Mouse (Mus musculus) MEL (cell line): ENCODE data around the gene Riok2. TPM values are rescaled to one million over a fixed set of nuclear protein-coding genes. Genes with fewer than 3 reads are reported as not detected.

Experiments used
- DNase-seq: peaks from one replicate; pipeline ENCODE4 v3.0.0; 2011; ENCODE audit warnings: low read depth, low spot score
- H3K27ac ChIP-seq: 2 replicates; pipeline ENCODE4 v1.5.1; 2012; ENCODE audit warnings: low read depth, mild to moderate bottlenecking, control low read depth, low read length, moderate library complexity; ENCODE audit not compliant: control insufficient read depth
- H3K27me3 ChIP-seq, 2 experiments: fragments of 150-350 bp in 1 of 2; sonication (generic) in 1 of 2; 2 replicates each; pipeline ENCODE4 v1.6.1; 2012; ENCODE audit warnings: low read length in 2 of 2, mild to moderate bottlenecking in 2 of 2, improper control_type of control experiment in 1 of 2, moderate library complexity in 1 of 2; ENCODE audit not compliant: insufficient read depth in 2 of 2, control insufficient read depth in 1 of 2
- H3K36me3 ChIP-seq, 2 experiments: 2 replicates each; pipeline ENCODE4 v1.6.1; 2012 to 2014; ENCODE audit warnings: low read length in 2 of 2, improper control_type of control experiment in 1 of 2, inconsistent platforms in 1 of 2, mild to moderate bottlenecking in 1 of 2; ENCODE audit not compliant: insufficient read depth in 2 of 2, control insufficient read depth in 1 of 2
- H3K4me1 ChIP-seq, 2 experiments: fragments of 150-350 bp in 1 of 2; sonication (generic) in 1 of 2; 2 replicates each; pipeline ENCODE4 v1.6.1; 2012; ENCODE audit warnings: low read length in 2 of 2, improper control_type of control experiment in 1 of 2, mild to moderate bottlenecking in 1 of 2; ENCODE audit not compliant: insufficient read depth in 2 of 2, control insufficient read depth in 1 of 2
- H3K4me3 ChIP-seq, 2 experiments: fragments of 150-350 bp in 1 of 2; sonication (generic) in 1 of 2; 2 replicates each; pipeline ENCODE4 v1.5.1; 2012; ENCODE audit warnings: low read depth in 2 of 2, low read length in 2 of 2, mild to moderate bottlenecking in 2 of 2, moderate library complexity in 2 of 2, control low read depth in 1 of 2, improper control_type of control experiment in 1 of 2; ENCODE audit not compliant: control insufficient read depth in 1 of 2, insufficient read depth in 1 of 2
- H3K79me2 ChIP-seq: 2 replicates; pipeline ENCODE4 v1.6.1; 2012; ENCODE audit warnings: mild to moderate bottlenecking, low read length, moderate library complexity; ENCODE audit not compliant: control insufficient read depth, poor library complexity, insufficient read depth
- H3K9ac ChIP-seq: 2 replicates; pipeline ENCODE4 v1.6.1; 2012; ENCODE audit warnings: low read depth, mild to moderate bottlenecking, control low read depth, low read length, moderate library complexity; ENCODE audit not compliant: control insufficient read depth, poor library complexity, severe bottlenecking
- H3K9me3 ChIP-seq: fragments of 150-350 bp; sonication (generic); replicated peaks from 2 replicates; pipeline ENCODE4 v1.6.1; 2012; ENCODE audit warnings: mild to moderate bottlenecking, low read length, improper control_type of control experiment, moderate library complexity; ENCODE audit not compliant: insufficient read depth
- CTCF ChIP-seq, 3 experiments: IDR thresholded peaks in 2 of 3; conservative IDR thresholded peaks in 1 of 3; 2 replicates each; pipeline ENCODE4 v1.5.1; 2011 to 2012; ENCODE audit warnings: low read length in 3 of 3, low read depth in 2 of 3, mild to moderate bottlenecking in 2 of 3, improper control_type of control experiment in 1 of 3, inconsistent platforms in 1 of 3, mixed read lengths in 1 of 3, moderate library complexity in 1 of 3; ENCODE audit not compliant: control insufficient read depth in 1 of 3, insufficient read depth in 1 of 3, poor library complexity in 1 of 3, severe bottlenecking in 1 of 3
- ETS1 ChIP-seq: IDR thresholded peaks from 2 replicates; pipeline ENCODE4 v1.6.1; 2012; ENCODE audit warnings: low read depth, mild to moderate bottlenecking, inconsistent platforms, low read length, improper control_type of control experiment, moderate library complexity
- GABPA ChIP-seq: IDR thresholded peaks from 2 replicates; pipeline ENCODE4 v1.6.1; 2012; ENCODE audit warnings: low read depth, mild to moderate bottlenecking, inconsistent platforms, low read length, improper control_type of control experiment, moderate library complexity
- GATA1 ChIP-seq: IDR thresholded peaks from 2 replicates; pipeline ENCODE4 v1.6.1; 2011; ENCODE audit warnings: low read depth, low read length, improper control_type of control experiment
- JUND ChIP-seq: IDR thresholded peaks from 2 replicates; pipeline ENCODE4 v1.6.1; 2011; ENCODE audit warnings: low read depth, mild to moderate bottlenecking, improper control_type of control experiment, low read length
- KAT2A ChIP-seq: conservative IDR thresholded peaks from 2 replicates; pipeline ENCODE4 v1.6.1; 2012; ENCODE audit warnings: low read depth, low read length, improper control_type of control experiment, inconsistent platforms
- MAFK ChIP-seq: IDR thresholded peaks from 2 replicates; pipeline ENCODE4 v1.6.1; 2011; ENCODE audit warnings: low read depth, mild to moderate bottlenecking, low read length, improper control_type of control experiment, borderline replicate concordance
- MAX ChIP-seq: IDR thresholded peaks from 2 replicates; pipeline ENCODE4 v1.6.1; 2011; ENCODE audit warnings: low read length, improper control_type of control experiment
- MAZ ChIP-seq: IDR thresholded peaks from 2 replicates; pipeline ENCODE4 v1.6.1; 2012; ENCODE audit warnings: low read depth, mild to moderate bottlenecking, inconsistent platforms, low read length, improper control_type of control experiment
- MXI1 ChIP-seq: IDR thresholded peaks from 2 replicates; pipeline ENCODE4 v1.6.1; 2011; ENCODE audit warnings: mild to moderate bottlenecking, low read depth, low read length, improper control_type of control experiment
- POLR2AphosphoS2 ChIP-seq: IDR thresholded peaks from 2 replicates; pipeline ENCODE4 v1.6.1; 2011; ENCODE audit warnings: low read length, improper control_type of control experiment
- POLR2AphosphoS5 ChIP-seq: IDR thresholded peaks from 2 replicates; pipeline ENCODE4 v1.6.1; 2012; ENCODE audit warnings: low read depth, borderline replicate concordance, mild to moderate bottlenecking, inconsistent platforms, low read length, moderate library complexity, mixed read lengths
- RAD21 ChIP-seq: IDR thresholded peaks from 2 replicates; pipeline ENCODE4 v1.6.1; 2011; ENCODE audit warnings: mild to moderate bottlenecking, low read depth, low read length, improper control_type of control experiment
- RCOR1 ChIP-seq: IDR thresholded peaks from 2 replicates; pipeline ENCODE4 v1.6.1; 2012; ENCODE audit warnings: low read depth, mild to moderate bottlenecking, inconsistent platforms, low read length, improper control_type of control experiment
- SIN3A ChIP-seq: IDR thresholded peaks from 2 replicates; pipeline ENCODE4 v1.6.1; 2012; ENCODE audit warnings: low read length, improper control_type of control experiment, inconsistent platforms
- TBP ChIP-seq: IDR thresholded peaks from 2 replicates; pipeline ENCODE4 v1.8.0; 2011; ENCODE audit warnings: low read depth, low read length, improper control_type of control experiment
- TCF12 ChIP-seq: IDR thresholded peaks from 2 replicates; pipeline ENCODE4 v1.6.1; 2014; ENCODE audit warnings: low read depth, mild to moderate bottlenecking, inconsistent platforms, low read length, improper control_type of control experiment, moderate library complexity
- USF2 ChIP-seq, 2 experiments: IDR thresholded peaks; 2 replicates each; pipeline ENCODE4 v1.6.1; 2011 to 2012; ENCODE audit warnings: improper control_type of control experiment in 2 of 2, low read length in 2 of 2, borderline replicate concordance in 1 of 2, inconsistent platforms in 1 of 2, low read depth in 1 of 2, mild to moderate bottlenecking in 1 of 2; ENCODE audit not compliant: insufficient read depth in 1 of 2
- ZKSCAN1 ChIP-seq: IDR thresholded peaks from 2 replicates; pipeline ENCODE4 v1.6.1; 2012; ENCODE audit warnings: low read depth, mild to moderate bottlenecking, inconsistent platforms, low read length, improper control_type of control experiment, moderate library complexity
- ZNF384 ChIP-seq: IDR thresholded peaks from 2 replicates; pipeline ENCODE4 v1.6.1; 2012; ENCODE audit warnings: low read depth, mild to moderate bottlenecking, inconsistent platforms, low read length, improper control_type of control experiment
- polyA plus RNA-seq, 2 experiments: library from polyadenylated mRNA; stranded (reverse) in 1 of 2; unstranded in 1 of 2; fragments of >175 nt in 1 of 2; fragments of >200 nt in 1 of 2; gene quantifications; 2 replicates each; pipeline versions ENCODE4 v1.2.1 to v1.2.4; 2012; ENCODE audit warnings: low replicate concordance in 2 of 2, low read depth in 1 of 2; ENCODE audit not compliant: insufficient read length in 2 of 2, insufficient read depth in 1 of 2, missing spikeins in 1 of 2
- total RNA-seq: library from RNA; depleted of rRNA; stranded (reverse); fragments of 300-350 nt; gene quantifications from 2 replicates; pipeline ENCODE4 v1.2.3, GENCODE M21; 2012

Gene Riok2
- total and polyA plus RNA-seq, 3 experiments = 43.3 to 47.3 TPM; not detected in 1

DNA sequence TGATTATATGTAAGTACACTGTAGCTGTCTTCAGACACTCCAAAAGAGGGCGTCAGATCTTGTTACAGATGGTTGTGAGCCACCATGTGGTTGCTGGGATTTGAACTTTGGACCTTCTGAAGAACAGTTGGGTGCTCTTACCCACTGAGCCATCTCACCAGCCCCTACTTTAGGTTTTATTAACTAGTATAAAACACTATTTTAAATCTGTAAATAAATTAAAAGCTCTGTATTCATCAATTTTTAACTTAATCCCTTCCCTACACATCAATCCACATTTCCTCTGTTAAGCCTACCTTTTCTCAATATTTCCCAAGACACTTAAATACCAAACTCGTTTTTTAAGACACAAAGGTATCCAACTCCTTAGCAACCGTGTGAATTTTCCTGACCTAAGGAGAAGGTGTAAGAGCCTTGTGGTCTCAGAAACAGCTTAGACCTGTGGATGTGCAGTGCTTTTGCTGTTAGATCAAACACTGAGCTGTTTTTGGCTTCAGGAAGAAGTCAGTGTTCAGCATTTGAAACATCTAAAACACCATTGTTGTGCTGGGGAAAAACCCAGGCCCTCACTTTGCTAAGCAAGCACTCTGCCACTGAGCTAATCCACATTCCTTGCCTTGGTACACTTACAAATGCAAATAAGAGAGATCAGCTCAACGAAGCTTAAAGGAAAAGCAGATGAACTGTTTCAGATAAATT is 50.6 kb downstream of the Riok2 start:
- no peak for DNase-seq
- no peaks in the 10 kb centered on the region for H3K9me3 ChIP-seq
- no peaks in the 10 kb centered on the region for H3K27me3 ChIP-seq
- TF ChIP-seq MAFK = no peak
- no peak for TF ChIP-seq MAZ
- no peak for TF ChIP-seq ZNF384
- no peak for TF ChIP-seq RCOR1
- no peak for TF ChIP-seq GABPA
- no peak for TF ChIP-seq TBP
- TF ChIP-seq RAD21 = no peak
- no peak for TF ChIP-seq GATA1
- no peak for TF ChIP-seq TCF12
- TF ChIP-seq MXI1 = no peak
- no peak for TF ChIP-seq CTCF (IDR thresholded peaks at IDR 0.05 in 2 of 3, conservative IDR thresholded peaks at IDR 0.05 in 1 of 3; ENCODE audit: control insufficient read depth in 1 of 3, insufficient read depth in 1 of 3, low read depth in 2 of 3, low read length in 3 of 3, poor library complexity in 1 of 3, severe bottlenecking in 1 of 3)
- TF ChIP-seq ETS1 = no peak
- no peak for TF ChIP-seq SIN3A
- no peak for TF ChIP-seq POLR2AphosphoS5
- no peak for TF ChIP-seq USF2 (IDR thresholded peaks at IDR 0.05; ENCODE audit: borderline replicate concordance in 1 of 2, insufficient read depth in 1 of 2, low read depth in 1 of 2, low read length in 2 of 2)
- no peak for TF ChIP-seq MAX
- TF ChIP-seq KAT2A = no peak
- no peak overlapping the region for H3K4me3 ChIP-seq
- no peaks in the 10 kb centered on the region for H3K36me3 ChIP-seq
- no peak overlapping the region for H3K9ac ChIP-seq
- H3K4me1 ChIP-seq = no peaks in the 10 kb centered on the region
- no peak overlapping the region for H3K27ac ChIP-seq
- H3K79me2 ChIP-seq = no peaks in the 10 kb centered on the region

DNA sequence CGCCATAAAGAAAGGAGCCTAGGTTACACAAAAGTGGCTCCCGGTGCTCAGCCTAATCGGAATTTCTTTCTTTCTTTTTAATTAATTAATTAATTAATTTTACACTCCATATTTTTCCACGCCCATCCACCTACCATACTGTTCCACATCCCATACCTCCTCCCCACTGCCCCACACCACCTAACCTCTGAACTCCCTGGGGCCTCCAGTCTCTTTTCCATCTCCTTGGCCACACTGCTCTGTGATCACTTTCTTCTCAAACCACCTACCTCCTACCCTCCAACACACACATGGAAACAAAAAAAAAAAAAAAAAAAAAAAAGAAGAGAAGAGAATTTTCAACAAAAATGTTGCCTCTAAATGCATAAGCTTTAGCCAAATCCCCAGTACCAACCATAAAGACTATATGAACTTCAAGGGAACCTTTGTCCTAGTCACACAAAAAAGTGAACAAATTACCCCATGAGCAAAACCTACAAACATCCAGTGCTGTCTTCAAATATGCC is 51.3 kb downstream of the Riok2 start:
- Histone ChIP-seq H3K4me3 (no peak overlapping the region), H3K36me3 (no peaks in the 10 kb centered on the region), H3K9me3 (no peaks in the 10 kb centered on the region), H3K4me1 (no peaks in the 10 kb centered on the region), H3K9ac (no peak overlapping the region), H3K27me3 (no peaks in the 10 kb centered on the region), H3K27ac (no peak overlapping the region), H3K79me2 (no peaks in the 10 kb centered on the region)
- no peak for DNase-seq
- TF ChIP-seq ZKSCAN1 (no peak), POLR2AphosphoS2 (no peak), JUND (no peak), KAT2A (no peak)
